Mouse (Mus musculus) heart, postnatal 0 days (tissue): ENCODE results near the gene Ncam1. TPM values are rescaled to one million over a fixed set of nuclear protein-coding genes. Genes with fewer than 3 reads are reported as not detected.

Source experiments
- ATAC-seq: fragments of 200-750 bp; cut with Nextera tagmentation; 2 replicates; pipeline ENCODE4 v1.8.0; 2017; ENCODE audit warnings: low read depth, moderate number of reproducible peaks, moderate library complexity; ENCODE audit not compliant: insufficient read depth
- DNase-seq: peaks from one replicate; pipeline ENCODE4 v3.0.0-alpha.2; 2016; ENCODE audit warnings: low spot score
- H3K27ac ChIP-seq: fragments of 300-500 bp; sonication (generic); 2 replicates; pipeline ENCODE4 v1.5.1; 2014; ENCODE audit warnings: low read depth, mild to moderate bottlenecking
- H3K27me3 ChIP-seq: fragments of 300-500 bp; sonication (generic); 2 replicates; pipeline ENCODE4 v1.6.1; 2014; ENCODE audit warnings: low read length, mixed read lengths; ENCODE audit not compliant: control insufficient read depth, insufficient read depth
- H3K36me3 ChIP-seq: fragments of 300-500 bp; sonication (generic); replicated peaks from 2 replicates; pipeline ENCODE4 v1.6.1; 2014; ENCODE audit warnings: low read length, mixed read lengths; ENCODE audit not compliant: control insufficient read depth, insufficient read depth
- H3K4me1 ChIP-seq: fragments of 300-500 bp; sonication (generic); 2 replicates; pipeline ENCODE4 v1.6.1; 2014; ENCODE audit warnings: antibody characterized with exemption; ENCODE audit not compliant: control insufficient read depth, insufficient read depth
- H3K4me2 ChIP-seq: fragments of 300-500 bp; sonication (generic); 2 replicates; pipeline ENCODE4 v1.6.1; 2014; ENCODE audit warnings: low read depth, mild to moderate bottlenecking, low read length, moderate library complexity
- H3K4me3 ChIP-seq: fragments of 300-500 bp; sonication (generic); 2 replicates; pipeline ENCODE4 v1.5.1; 2014; ENCODE audit warnings: low read depth, low read length
- H3K9ac ChIP-seq: fragments of 300-500 bp; sonication (generic); replicated peaks from 2 replicates; pipeline ENCODE4 v1.6.1; 2014; ENCODE audit warnings: low read depth, low read length, mixed read lengths
- H3K9me3 ChIP-seq: fragments of 300-500 bp; sonication (generic); replicated peaks from 2 replicates; pipeline ENCODE4 v1.6.1; 2016; ENCODE audit warnings: low read length; ENCODE audit not compliant: control insufficient read depth
- CTCF ChIP-seq: IDR thresholded peaks from 2 replicates; pipeline ENCODE4 v1.5.1; 2016; ENCODE audit warnings: antibody characterized with exemption, control low read depth, low read depth
- EP300 ChIP-seq: IDR thresholded peaks from 2 replicates; pipeline ENCODE4 v1.6.1; 2016; ENCODE audit warnings: antibody characterized with exemption, low read depth
- WGBS: fragments of 180-500 bp; shearing (Covaris S2); extraction: QIAGEN DNeasy Blood & Tissue Kit; methylation state at CpG from one replicate; pipeline ENCODE4 v1.1.7; 2014; 5-methylcytosine and 5-hydroxymethylcytosine counted together
- polyA plus RNA-seq: library from polyadenylated mRNA; unstranded; fragments of >200 nt; fragmentation: Nextera tagmentation; extraction: Ambion mirVana; gene quantifications from 2 replicates; pipeline ENCODE4 v1.2.1, GENCODE M21; 2015
- total RNA-seq: library from RNA; depleted of rRNA; stranded (reverse); fragments of >200 nt; gene quantifications from 2 replicates; pipeline ENCODE4 v1.2.3, GENCODE M21; 2014; ENCODE audit warnings: low replicate concordance

Ncam1 gene
- total and polyA plus RNA-seq, 2 experiments from 2014 or later: 91.4 to 154 TPM

DNA sequence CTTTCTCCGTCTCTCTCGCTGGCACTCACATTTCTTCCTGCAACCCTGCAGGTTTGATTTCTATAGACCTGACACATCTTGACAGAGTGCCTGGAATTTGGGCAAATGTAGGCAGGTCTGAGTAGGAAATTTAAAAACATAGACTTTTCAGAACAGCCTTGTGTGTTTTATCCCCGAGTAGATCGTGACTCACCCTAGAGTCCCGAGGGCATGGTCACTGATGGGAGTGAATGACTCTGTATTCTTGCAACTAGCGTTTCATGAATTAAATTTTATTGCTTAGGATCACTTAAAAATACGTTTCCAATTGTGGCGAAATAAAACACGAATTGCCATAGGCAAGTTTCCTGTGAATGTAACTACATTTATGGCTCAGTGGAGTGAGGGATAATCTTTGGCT, 274.8 kb downstream of the Ncam1 start:
- no peak for DNase-seq
- Histone ChIP-seq H3K9ac (no peak overlapping the region), H3K27me3 (no peaks in the 10 kb centered on the region), H3K4me1 (no peaks in the 10 kb centered on the region), H3K9me3 (no peaks in the 10 kb centered on the region), H3K36me3 (peaks cover 36% of the 10 kb centered on the region), H3K27ac (no peak overlapping the region), H3K4me2 (no peak overlapping the region), H3K4me3 (no peak overlapping the region)
- no peak for ATAC-seq
- 92% methylated on average over 9 of the region's 9 CpGs for WGBS
- TF ChIP-seq CTCF (no peak), EP300 (no peak)

DNA sequence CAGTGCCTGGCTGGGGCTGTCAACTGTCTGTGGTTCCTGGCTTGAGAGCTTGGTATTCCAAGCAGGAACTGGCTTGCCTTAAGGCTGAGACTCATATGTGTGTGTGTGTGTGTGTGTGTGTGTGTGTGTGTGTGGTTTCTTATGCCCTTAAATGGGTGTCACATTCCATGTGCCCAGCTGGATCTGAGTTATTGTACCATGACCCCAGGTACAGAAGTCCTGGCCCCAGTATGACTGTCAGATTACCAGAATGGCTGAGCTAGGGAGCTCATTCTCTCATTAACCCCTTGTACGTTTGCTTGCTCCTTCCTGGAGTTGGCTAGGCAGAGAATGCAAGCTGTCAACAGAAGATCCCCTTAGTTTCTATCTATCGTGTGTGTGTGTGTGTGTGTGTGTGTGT, 284.4 kb downstream of the Ncam1 start:
- 79% methylated on average over 2 of the region's 2 CpGs for WGBS
- H3K27ac ChIP-seq: no peak overlapping the region
- no peak overlapping the region for H3K4me2 ChIP-seq
- H3K4me1 ChIP-seq: no peaks in the 10 kb centered on the region
- no peak overlapping the region for H3K4me3 ChIP-seq
- no peak for ATAC-seq
- DNase-seq: no peak
- H3K27me3 ChIP-seq: no peaks in the 10 kb centered on the region
- peaks cover 26% of the 10 kb centered on the region; the same call in 1 of the 2 replicates for H3K36me3 ChIP-seq
- TF ChIP-seq CTCF: no peak
- TF ChIP-seq EP300: no peak
- H3K9me3 ChIP-seq: no peaks in the 10 kb centered on the region
- no peak overlapping the region for H3K9ac ChIP-seq

DNA sequence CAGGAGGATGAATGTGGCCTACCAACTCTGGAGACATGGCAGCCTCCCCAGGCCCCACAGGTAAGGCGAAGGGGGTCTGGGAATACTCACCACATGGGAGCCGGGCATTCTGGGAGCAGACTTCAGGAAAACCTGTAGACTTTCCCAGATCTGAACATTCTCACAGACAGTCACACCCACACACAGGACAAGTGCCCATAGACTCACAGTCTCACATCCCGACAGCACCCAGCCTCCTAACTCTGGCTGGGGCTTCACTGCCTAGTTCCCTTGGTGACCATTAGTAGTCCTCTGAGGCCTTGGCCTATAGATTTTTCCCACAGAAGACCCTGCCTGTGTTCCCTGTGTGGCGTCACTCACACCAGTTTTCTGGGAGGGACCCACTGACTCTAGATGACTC, 288.1 kb downstream of the Ncam1 start:
- H3K4me1 ChIP-seq: no peaks in the 10 kb centered on the region
- H3K27me3 ChIP-seq: no peaks in the 10 kb centered on the region
- H3K36me3 ChIP-seq: peaks cover 33% of the 10 kb centered on the region
- DNase-seq: no peak
- 87% methylated on average over 4 of the region's 4 CpGs for WGBS
- ATAC-seq: no peak
- no peak overlapping the region for H3K9ac ChIP-seq
- no peak overlapping the region for H3K4me3 ChIP-seq
- no peak overlapping the region for H3K27ac ChIP-seq
- H3K4me2 ChIP-seq: no peak overlapping the region
- H3K9me3 ChIP-seq: no peaks in the 10 kb centered on the region
- no peak for TF ChIP-seq CTCF
- no peak for TF ChIP-seq EP300

DNA sequence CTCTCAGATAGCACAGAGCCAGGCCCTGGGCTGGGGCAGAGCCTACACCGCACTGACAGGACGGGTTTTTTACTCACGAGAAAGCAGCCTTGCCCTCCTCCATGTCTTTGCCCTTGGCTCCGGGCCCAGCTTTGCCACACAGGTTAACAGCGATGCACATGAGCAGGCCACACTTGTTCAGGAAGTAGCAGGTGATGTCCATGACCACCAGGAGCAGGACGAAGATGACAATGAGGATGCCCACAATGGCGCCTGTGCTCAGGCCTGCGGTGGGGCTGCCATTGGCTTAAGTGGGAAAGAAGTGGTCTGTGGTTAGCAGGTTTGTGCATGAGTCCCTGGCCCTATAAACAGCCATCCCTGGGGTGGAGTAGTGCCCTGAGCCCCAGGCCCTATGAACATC, 289.1 kb downstream of the Ncam1 start:
- ATAC-seq: no peak

DNA sequence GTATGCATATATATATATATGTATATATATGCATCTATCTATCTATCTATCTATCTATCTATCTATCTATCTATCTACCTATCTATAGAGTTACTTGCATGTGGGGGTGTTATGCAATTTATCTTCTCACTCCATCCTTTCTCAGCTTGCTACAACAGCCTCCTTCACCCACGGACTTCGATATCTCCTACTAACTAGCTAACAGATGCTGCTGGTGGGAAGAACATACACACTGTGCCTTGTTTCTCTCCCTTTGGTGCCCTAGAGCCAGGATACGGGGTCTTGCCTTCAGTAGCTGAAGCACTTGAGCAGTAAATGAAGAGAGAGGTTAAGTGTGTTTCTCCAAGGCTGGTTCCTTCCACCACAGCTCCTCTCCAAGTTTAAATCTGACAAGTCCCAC, 289.6 kb downstream of the Ncam1 start:
- no peak overlapping the region for H3K4me3 ChIP-seq
- TF ChIP-seq EP300: no peak
- TF ChIP-seq CTCF: no peak
- DNase-seq (no peak), ATAC-seq (no peak)
- WGBS: 91% methylated on average over 3 of the region's 3 CpGs
- H3K36me3 ChIP-seq: peaks cover 38% of the 10 kb centered on the region
- H3K4me1 ChIP-seq: no peaks in the 10 kb centered on the region
- H3K27ac ChIP-seq: no peak overlapping the region
- H3K9ac ChIP-seq: no peak overlapping the region
- no peaks in the 10 kb centered on the region for H3K9me3 ChIP-seq
- H3K27me3 ChIP-seq: no peaks in the 10 kb centered on the region
- H3K4me2 ChIP-seq: no peak overlapping the region

More for the DNA sequence above, 289.1 kb downstream of the Ncam1 start:
- Histone ChIP-seq H3K4me3 (no peak overlapping the region), H3K9me3 (no peaks in the 10 kb centered on the region), H3K4me2 (no peak overlapping the region), H3K27me3 (no peaks in the 10 kb centered on the region), H3K36me3 (peaks cover 33% of the 10 kb centered on the region), H3K27ac (no peak overlapping the region), H3K9ac (no peak overlapping the region), H3K4me1 (no peaks in the 10 kb centered on the region)
- no peak for DNase-seq
- TF ChIP-seq CTCF (no peak), EP300 (no peak)
- WGBS: 91% methylated on average over 8 of the region's 8 CpGs

DNA sequence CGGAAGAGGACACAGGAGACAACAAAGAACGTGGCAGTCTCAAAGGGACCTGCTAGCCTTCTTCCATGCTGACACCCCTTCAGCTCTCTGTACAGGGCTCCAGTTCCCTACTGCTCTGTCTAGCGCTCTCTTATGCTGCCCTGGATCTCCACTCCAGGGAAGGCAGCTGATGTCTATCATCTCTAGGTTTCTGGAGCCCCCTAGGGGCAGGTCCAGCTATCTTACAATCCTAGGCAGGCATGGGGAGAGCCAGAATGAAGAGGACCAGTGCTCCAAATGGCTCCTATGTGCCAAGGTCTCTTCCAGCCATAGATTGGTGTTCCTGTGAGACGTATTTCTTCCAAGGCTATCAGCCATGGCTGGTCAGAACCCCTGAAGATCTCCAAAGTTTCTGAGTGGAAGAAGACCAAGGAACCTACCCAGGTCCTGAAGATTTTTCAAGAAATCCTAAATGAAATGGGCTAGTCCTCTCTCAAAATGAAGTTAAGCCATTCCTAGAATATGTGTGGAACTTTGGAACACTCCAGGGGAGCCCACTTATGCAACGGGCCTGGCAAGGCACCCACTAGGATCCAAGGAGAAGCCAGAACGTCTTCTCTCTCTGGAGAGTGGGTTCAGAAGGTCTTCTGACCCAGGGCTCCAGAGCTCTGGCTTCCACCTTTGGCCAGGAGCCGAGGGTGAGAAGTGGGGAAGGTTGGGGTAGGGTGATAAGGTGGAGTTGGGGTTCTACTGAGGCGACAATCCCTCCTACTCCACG, 290.7 kb downstream of the Ncam1 start:
- Histone ChIP-seq H3K9ac (no peak overlapping the region), H3K36me3 (peaks cover 44% of the 10 kb centered on the region), H3K4me3 (no peak overlapping the region), H3K4me1 (no peaks in the 10 kb centered on the region), H3K27ac (no peak overlapping the region), H3K27me3 (no peaks in the 10 kb centered on the region), H3K9me3 (no peaks in the 10 kb centered on the region), H3K4me2 (no peak overlapping the region)
- TF ChIP-seq EP300 (no peak), CTCF (no peak)
- DNase-seq: no peak
- no peak for ATAC-seq
- 82% methylated on average over 9 of the region's 9 CpGs for WGBS
